Mouse (Mus musculus) yolk sac, embryonic 10.5 days (tissue): ENCODE data around the gene Rbm12.
A peak's percentile ranks its signal among the peaks of the same experiment; 100 is the strongest.
"Not testable (repeated sequence)": the region's sequence is repeated elsewhere in the genome, so short reads cannot be mapped to it uniquely, and the experiment has no call there.

Experiments used
- DNase-seq: peaks from one replicate; pipeline ENCODE4 v3.0.0-alpha.2; 2017; ENCODE audit warnings: low spot score

Gene Rbm12

GRCm38 (mm10) chr2:156111358-156112079 is at the start of gene Rbm12, which contains the start of gene Cpne1:
Gene Rbm12, minus strand, starts transcription at chr2:156111978.
Gene Cpne1, minus strand, starts transcription at chr2:156111965.
- DNase-seq: peak; percentile 95

DNA sequence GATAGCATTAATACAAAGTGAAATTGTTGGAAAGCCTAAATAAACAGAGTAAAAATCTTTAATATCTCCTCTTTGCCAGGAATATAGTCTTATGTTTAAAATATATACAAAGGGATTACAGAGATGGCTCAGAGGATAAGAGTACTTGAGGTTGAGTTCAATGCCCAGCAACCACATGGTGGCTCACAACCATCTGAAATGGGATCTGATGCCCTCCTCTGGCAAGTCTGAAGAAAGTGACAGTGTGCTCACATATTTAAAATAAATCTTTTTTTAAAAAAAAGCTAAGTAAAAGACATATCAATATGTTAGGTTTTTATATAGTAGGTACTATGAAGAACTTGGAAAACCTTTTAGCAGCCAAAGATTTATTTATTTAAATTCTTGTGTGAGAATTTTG is 39.8 kb upstream of the Rbm12 start:
- no peak for DNase-seq

GRCm38 (mm10) chr2:156147316-156147915 is 35.6 kb upstream of the Rbm12 start:
- DNase-seq: no peak

DNA sequence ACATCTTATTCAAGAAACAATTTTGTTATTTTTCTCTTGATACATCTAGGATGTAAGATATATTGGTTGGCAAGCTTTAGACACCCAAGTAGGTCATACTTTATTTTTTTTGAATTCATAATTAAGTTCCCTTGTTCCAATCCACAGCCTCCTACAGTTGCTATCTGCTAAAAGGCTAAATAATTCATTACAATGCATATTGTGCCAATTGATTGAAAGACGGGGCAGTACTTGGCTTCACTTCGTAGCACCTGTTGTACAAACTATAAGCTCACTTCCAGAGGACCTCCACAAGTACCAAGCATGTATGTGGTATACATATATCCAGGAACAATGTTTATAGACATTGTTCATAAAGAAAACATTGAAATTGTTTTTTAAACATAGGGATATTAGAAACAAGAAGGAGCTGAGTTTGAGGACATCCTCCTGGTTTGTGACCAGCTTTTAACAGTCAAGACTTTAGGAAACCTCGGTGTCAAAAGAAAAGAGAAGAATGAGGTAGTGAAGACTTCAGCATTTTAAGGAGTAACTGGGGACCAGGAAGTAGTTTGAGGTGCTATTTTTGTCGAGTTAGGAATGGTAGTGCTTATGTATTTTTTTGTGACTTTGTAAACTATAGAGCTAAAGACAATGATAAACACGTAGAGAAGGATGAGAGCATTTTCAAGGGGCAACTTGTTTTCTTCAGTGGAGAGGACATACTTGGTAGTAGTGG is 34.7 kb upstream of the Rbm12 start:
- no peak for DNase-seq

DNA sequence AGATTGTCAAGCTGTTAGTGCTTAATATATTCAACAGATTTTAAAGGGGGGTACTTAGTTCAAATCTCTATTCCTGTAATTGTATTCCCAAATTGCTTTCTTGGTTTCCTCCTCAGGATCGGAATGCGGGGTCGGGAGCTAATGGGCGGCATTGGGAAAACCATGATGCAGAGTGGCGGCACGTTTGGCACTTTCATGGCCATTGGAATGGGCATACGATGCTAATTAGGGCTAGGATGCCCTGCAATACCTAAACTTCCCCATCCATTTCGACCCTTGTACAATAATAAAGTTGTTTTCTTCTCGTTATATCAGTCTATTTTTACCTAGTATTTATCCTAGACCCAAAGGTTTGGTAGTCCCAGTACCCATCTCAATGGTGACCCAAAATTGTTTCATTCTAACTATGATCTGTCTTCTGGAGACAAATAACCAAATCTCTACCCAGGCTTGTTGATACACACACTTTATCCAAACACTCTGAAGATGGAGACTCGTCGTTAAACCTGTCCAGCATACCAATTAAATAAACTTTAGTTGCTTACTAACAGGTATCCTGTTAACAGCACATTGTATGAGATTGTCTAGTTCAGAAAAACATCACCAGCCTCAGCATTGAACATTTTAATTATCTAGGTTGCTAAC is 33.8 kb upstream of the Rbm12 start:
- DNase-seq: no peak

DNA sequence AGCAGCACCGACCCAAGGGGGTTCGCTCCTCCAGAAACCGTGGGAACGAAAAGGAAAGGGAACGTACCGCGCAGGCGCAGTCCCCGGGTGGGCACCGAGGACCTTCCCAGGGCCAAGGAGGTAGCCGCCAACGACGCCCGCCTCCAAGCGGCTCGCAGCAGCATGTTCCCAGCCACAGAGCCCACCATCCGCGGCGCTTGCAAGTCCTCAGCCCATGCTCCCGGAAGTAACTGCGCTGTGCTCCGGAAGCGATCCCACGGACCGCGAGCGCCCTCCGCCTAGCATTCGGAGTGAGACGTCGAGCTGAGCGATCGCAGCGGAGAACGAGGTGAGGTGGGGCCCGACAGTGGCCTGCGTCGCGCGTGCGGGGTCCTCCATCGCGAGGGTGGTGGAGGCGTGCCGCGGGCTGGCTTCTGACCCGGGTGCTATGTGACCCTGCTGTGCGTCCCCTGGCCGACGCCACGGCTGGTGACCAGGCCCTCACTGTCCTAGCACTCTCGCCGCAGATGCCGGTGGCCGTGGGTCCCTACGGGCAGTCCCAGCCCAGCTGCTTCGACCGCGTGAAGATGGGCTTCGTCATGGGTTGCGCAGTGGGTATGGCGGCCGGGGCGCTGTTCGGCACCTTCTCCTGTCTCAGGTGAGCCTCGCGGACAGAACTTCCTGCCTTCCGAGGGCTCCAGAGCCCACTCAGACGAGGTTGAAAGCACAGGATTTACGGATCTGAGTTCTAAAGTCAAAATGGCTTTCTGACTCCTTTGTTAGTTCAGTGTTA is 32.4 kb upstream of the Rbm12 start, which contains the start of the genes Romo1 and Nfs1:
Gene Romo1, plus strand, starts transcription at position 87 of the 772 bp plus-strand sequence.
Gene Nfs1, minus strand, starts transcription at position 234 of the 772 bp plus-strand sequence.
- DNase-seq: peak; percentile 95

GRCm38 (mm10) chr2:156143367-156143766 is 31.6 kb upstream of the Rbm12 start:
- DNase-seq: peak; percentile 38

GRCm38 (mm10) chr2:156142820-156143219 is 31.0 kb upstream of the Rbm12 start:
- no peak for DNase-seq

DNA sequence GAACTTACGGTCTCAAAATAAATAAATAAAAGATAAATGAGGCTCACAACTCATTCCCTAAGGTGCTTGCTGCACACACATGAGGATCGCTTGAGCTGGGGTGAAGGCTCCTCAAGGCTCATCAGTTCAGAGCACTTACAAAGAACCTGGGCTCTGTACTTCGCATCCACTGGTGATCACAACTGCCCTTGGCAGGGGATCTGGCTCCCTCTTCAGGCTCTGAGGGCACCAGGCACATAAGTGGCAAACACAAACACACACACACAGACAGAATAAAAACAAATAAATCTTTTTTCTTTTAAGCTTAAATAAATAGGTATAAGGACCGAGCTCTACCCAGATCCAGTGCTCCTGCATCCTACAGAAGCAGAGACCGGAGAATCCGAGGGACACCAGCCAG is 23.9 kb upstream of the Rbm12 start:
- DNase-seq: no peak

DNA sequence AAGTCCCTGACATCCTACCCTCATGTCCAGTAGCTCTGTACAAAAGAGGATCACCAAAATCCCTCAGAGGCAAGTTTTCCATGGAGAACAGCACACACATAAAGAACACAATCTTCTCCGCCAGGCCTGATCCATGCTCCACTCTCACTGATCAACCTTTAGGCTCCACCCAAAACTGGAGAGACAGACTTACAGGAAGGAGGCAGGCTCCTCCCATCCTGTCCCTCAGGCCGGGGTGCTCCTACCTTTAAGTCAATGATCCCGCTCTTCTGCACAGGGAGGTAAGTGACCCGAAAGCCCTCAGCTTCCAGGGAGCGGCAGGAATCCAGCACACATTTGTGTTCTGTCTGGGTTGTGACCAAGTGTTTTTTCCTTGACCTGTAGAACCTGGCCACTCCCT is 22.4 kb upstream of the Rbm12 start:
- no peak for DNase-seq

DNA sequence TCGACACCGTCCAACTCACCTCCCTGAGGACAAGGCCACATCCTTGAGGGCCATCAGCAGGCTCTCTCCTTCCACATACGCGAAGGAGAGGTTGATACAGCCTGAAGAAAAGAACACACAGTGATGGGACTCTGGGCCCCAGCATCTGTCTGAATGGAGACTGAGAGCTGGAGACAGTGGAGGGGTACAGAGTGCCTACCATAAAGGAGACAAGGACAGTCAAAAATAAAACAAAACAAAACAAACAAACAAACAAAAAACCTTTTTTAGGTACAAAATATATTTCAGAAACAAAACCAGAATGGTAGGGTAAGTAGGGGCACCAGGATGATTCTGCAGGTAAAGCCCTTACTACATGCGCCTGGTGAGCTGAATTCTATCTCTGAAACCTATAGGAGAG is 15.2 kb upstream of the Rbm12 start, which contains the start of gene Gm28036:
Gene Gm28036, minus strand, starts transcription at position 101 of the 400 bp plus-strand sequence.
- DNase-seq: no peak

- peak; percentile 16 for DNase-seq
Observed at GRCm38 (mm10) chr2:156123731-156124130, 12.0 kb upstream of the Rbm12 start.

DNA sequence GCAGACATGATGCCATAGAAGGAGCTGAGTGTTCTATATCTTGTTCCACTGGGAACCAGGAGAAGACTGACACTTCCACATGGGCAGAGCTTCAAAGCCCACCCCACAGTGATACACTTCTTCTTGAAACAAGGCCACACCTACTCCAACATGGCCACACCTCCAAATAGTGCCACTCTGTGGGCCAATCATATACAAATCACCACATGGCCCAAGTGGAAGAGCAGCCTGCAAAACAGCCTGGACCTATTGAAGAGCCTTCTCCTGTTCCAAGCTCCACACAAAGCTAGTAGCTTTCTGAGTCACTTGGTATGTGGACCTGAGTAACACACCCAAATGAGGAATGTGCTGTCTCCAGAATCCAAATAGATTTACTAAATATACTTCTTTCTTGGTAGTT is 7.8 kb upstream of the Rbm12 start:
- DNase-seq: no peak

DNA sequence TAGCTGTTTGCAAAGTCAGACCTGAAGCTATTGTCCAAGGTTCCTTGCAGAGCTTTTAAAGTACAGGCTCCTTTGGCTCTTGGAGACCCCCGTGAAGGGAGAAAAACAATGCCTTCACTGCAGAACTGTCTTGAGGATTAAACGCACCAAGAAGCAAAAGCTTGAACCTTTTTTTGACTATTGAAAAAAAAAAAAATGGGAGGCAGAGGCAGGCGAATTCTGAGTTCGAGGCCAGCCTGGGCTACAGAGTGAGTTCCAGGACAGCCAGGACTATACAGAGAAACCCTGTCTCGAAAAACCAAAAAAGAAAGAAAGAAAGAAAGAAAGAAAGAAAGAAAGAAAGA is 274 bp upstream of the Rbm12 start:
- DNase-seq: not testable (repeated sequence)

DNA sequence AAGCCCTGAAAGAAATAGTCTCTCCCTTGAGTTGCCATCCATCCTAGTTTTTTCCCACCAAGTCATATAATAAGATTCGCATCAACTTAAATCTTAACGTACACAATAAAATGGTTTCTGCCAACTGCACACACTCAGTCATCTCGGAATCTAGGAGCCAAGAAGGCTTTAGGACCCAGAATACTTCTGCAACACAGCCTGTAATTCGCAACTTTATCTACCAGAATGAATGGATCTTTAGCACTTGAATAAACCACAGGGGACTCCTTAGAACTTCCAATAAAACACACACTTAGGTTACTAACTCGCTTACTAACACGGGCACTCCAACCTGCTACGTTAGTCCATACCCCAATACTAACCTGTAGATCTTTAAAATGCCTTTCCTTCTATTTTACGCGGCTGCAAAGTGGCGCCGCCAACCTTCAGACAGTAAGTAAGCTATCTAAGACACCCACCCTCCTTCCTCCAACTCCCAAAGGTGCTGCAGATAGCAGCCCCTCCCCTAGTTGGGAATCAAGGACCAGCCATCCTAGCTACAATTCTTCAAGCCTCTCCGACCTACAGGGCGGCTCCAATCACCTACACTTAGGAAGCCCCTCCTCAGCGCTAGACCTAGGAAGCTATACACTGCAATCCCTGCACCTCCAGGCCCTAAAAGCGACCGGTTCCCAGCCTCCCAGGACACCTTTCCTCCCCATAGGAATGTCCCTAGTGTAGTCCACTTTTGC is 986 bp downstream of the Rbm12 start:
- no peak for DNase-seq

DNA sequence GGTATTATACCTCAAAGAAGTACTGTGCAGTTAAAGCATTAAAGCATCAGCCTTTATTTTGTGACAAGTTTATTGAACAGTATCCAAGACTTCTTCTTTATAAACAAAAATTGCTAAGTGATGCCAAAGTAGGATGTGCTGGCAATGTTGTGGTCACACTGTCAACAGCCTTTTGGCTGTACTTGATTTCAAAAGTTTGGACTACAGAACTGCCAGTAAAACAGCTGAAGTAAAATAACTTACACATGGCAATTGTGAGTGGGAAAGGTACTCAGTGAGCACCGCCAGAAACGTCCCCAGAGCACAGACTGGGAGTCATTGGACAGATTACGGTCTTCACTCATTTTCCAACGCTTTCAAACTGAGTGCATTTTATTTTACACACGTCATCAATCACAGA is 19.9 kb downstream of the Rbm12 start:
- DNase-seq: no peak

DNA sequence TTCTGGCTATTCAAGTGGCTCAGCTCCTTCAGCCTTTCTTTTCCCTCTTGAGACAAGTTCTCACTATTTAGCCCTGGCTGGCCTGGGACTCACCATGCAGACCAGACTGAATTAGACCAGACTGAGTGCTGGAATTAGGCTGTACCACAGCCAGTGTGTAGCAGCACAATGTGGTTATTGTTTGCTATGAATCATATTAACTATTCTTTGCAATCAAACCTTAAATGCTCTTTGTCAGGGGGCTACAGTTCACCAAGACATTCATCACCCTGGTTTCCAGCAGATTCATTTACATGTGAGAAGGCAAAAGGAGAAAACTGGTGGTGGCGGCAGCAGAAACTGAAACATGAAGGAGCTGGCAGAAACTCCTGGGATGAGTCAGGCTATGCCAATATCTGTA is 22.0 kb downstream of the Rbm12 start:
- DNase-seq: no peak

DNA sequence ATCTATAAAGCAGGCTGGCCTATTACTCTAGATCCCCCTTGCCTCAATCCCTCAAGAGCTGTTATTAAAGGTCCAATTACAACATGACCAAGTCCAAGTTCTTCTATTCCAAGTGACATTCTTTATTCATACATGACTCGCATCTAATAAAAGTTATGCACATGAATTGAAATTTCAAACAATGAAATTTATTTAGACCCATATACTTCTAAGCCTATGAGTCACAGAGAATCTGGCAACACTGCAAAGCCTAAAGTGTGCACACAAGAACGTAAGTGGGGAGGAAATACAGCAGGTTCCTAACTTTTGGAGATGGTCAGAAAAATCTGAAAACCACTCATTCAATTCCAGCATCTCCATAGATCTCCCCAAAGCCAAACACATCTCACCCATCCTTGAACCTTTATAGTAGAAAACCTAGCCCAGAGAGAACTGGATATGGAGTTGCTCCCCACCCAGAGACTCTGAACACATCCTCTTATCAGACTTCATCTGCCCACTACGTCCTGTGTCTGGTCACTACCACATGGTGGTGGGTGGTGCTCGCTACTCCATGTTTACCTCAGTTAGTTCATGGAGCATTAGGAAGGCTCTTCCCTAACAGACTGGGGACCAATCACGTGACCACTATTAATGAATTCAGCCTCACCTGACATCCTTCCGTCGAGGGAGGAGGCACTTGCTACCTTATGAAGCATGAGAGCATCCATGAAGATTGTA is 24.2 kb downstream of the Rbm12 start:
- DNase-seq: no peak

- DNase-seq: no peak
Observed at GRCm38 (mm10) chr2:156084541-156084940, 27.2 kb downstream of the Rbm12 start.

DNA sequence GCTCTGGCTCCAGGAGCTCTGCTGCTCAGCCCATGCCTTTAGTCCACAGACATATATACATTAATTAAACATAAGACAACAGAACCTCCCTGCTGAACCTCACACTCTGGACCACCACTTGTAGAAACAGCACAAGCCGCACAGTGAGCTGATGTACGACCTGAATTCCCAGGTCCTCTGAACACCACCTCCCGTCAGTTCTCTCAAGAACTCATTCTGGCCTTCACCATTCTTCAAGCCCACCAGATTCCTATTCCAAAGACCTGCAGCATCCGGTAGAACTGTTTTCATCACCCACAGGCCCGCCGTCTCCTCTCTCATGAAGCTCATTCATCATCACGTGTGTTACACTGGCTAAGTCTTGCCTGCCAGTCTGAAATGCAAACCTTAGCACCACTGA is 31.4 kb downstream of the Rbm12 start:
- DNase-seq: no peak
